In the genomic region with DNA sequence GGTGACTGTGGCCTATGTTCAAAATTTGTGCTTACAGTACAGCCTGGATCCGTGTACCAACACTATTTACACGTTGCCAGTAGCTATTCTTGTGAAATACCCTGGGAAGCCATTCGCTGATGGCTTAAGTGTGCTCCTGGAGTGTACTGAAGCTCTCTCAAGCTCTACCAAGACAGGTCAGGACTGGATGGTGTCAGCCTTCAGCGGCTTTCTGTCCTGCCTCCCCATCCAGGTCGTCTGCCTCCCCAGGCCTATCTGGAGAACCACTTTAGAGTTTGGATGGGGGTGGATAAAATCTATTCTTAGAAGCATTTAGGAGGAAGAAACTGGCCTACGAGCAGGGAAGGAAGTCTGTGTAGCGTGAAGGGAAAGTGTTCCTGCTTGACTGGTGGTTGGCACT, we compare ENCODE assay signal across 8 mouse cellular contexts. TPM values are rescaled to one million over a fixed set of nuclear protein-coding genes. Genes with fewer than 3 reads are reported as not detected.
DNase-seq lines count a peak whose midpoint lies in the region; ATAC-seq and TF ChIP-seq lines count a peak whose summit lies in the region.

No protein-coding gene starts in this region.

- peak overlapping the region; percentile 82 for H3K4me3 ChIP-seq in gastrocnemius, adult 2 months
- H3K4me3 ChIP-seq in liver, embryonic 15.5 days (replicated peaks) = no peak overlapping the region

- no peak for DNase-seq in gastrocnemius, adult 2 months
- DNase-seq in gastrocnemius, adult 18-20 months (ENCODE audit: low spot score) = no peak
- DNase-seq in 416B (ENCODE audit: low read depth) = peak; percentile 46
- DNase-seq in ovary, postnatal 14 days (ENCODE audit: low spot score) = no peak
- no peak for DNase-seq in cerebellum, postnatal 4 days (ENCODE audit: low spot score in 2 of 2)
- DNase-seq in cerebellum, postnatal 10 days = no peak

- H3K9ac ChIP-seq in liver, embryonic 15.5 days = no peak overlapping the region

- peaks cover 44% of the 10 kb centered on the region for H3K4me1 ChIP-seq in liver, embryonic 15.5 days (replicated peaks)

- H3K36me3 ChIP-seq in liver, embryonic 15.5 days (replicated peaks) = no peaks in the 10 kb centered on the region

- no peak for TF ChIP-seq CTCF in gastrocnemius, adult 2 months (IDR thresholded peaks at IDR 0.05)

- intact Hi-C loops in gastrocnemius, adult 2 months (cut with DNase I) = no loop called here

- peak; percentile 15; the same call in 1 of the 2 replicates for ATAC-seq in granulocyte monocyte progenitor cell, adult 5-6 weeks (replicated peaks; ENCODE audit: poor library complexity, severe bottlenecking)
- no peak for ATAC-seq in liver, embryonic 15.5 days (ENCODE audit: insufficient read depth)

- H3K9me3 ChIP-seq in liver, embryonic 15.5 days (replicated peaks) = no peaks in the 10 kb centered on the region

- peak overlapping the region; percentile 79; the same call in 1 of the 2 replicates for H3K4me2 ChIP-seq in liver, embryonic 15.5 days

- WGBS in liver, embryonic 15.5 days (ENCODE audit: insufficient replicate concordance) = 29% methylated on average over 7 of the region's 7 CpGs

- H3K27me3 ChIP-seq in liver, embryonic 15.5 days = peaks cover 71% of the 10 kb centered on the region

- peak overlapping the region; percentile 79 for H3K27ac ChIP-seq in gastrocnemius, adult 2 months
- H3K27ac ChIP-seq in liver, embryonic 15.5 days (replicated peaks) = peak overlapping the region; percentile 70

RNA-seq across cellular contexts. Expression of a gene that starts 1.9 kb away (rescaled TPM):
- total RNA-seq in gastrocnemius, adult 2 months (2021) = not detected
- not detected for total RNA-seq in gastrocnemius, adult 18-20 months (2021)
- 0.56 and 2.1 TPM in 2 replicates for total RNA-seq in granulocyte monocyte progenitor cell, adult 5-6 weeks (2014; fragmentation: Nextera tagmentation)
- total RNA-seq in granulocyte monocyte progenitor cell, adult 5-6 weeks (2017) = 0.34 TPM in 1 of 2 replicates, not detected in the other
- polyA plus RNA-seq in liver, embryonic 15.5 days (2015; fragmentation: Nextera tagmentation; extraction: Ambion mirVana) = 0.74 and 0.93 TPM in 2 replicates

RNA-seq across cellular contexts. Expression of a gene that starts 2.6 kb away (rescaled TPM):
- under 1 TPM in 1 of 2 experiments, not detected in 1; 0.18 TPM for total RNA-seq in gastrocnemius, adult 2 months (2021)
- total RNA-seq in gastrocnemius, adult 18-20 months (2021) = under 1 TPM; 0.16 to 0.17 TPM
- total RNA-seq in granulocyte monocyte progenitor cell, adult 5-6 weeks (2014; fragmentation: Nextera tagmentation) = 19.4 and 23.3 TPM in 2 replicates
- total RNA-seq in granulocyte monocyte progenitor cell, adult 5-6 weeks (2017) = 19.8 and 25.8 TPM in 2 replicates
- 14.0 and 14.5 TPM in 2 replicates for polyA plus RNA-seq in liver, embryonic 15.5 days (2015; fragmentation: Nextera tagmentation; extraction: Ambion mirVana)

RNA-seq across cellular contexts. Expression of a gene that starts 4.9 kb away (rescaled TPM):
- not detected for total RNA-seq in gastrocnemius, adult 2 months (2021)
- total RNA-seq in gastrocnemius, adult 18-20 months (2021) = not detected
- total RNA-seq in granulocyte monocyte progenitor cell, adult 5-6 weeks (2014; fragmentation: Nextera tagmentation) = not detected in 2 replicates
- not detected in 2 replicates for total RNA-seq in granulocyte monocyte progenitor cell, adult 5-6 weeks (2017)
- polyA plus RNA-seq in liver, embryonic 15.5 days (2015; fragmentation: Nextera tagmentation; extraction: Ambion mirVana) = 57.5 and 77.8 TPM in 2 replicates

RNA-seq across cellular contexts. Expression of a gene that starts 17.7 kb away (rescaled TPM):
- total RNA-seq in gastrocnemius, adult 2 months (2021) = 10 to 100 TPM in 1 of 2 experiments, 1 to 10 TPM in 1; 9.8 to 10.4 TPM
- 1 to 10 TPM; 9.0 to 9.4 TPM for total RNA-seq in gastrocnemius, adult 18-20 months (2021)
- total RNA-seq in granulocyte monocyte progenitor cell, adult 5-6 weeks (2014; fragmentation: Nextera tagmentation) = 30.9 and 36.6 TPM in 2 replicates
- total RNA-seq in granulocyte monocyte progenitor cell, adult 5-6 weeks (2017) = 35.7 and 38.6 TPM in 2 replicates
- 23.4 and 24.4 TPM in 2 replicates for polyA plus RNA-seq in liver, embryonic 15.5 days (2015; fragmentation: Nextera tagmentation; extraction: Ambion mirVana)

RNA-seq across cellular contexts. Expression of a gene that starts 17.7 kb away (rescaled TPM):
- 10 to 100 TPM; 29.1 to 33.0 TPM for total RNA-seq in gastrocnemius, adult 2 months (2021)
- 10 to 100 TPM; 29.5 to 32.1 TPM for total RNA-seq in gastrocnemius, adult 18-20 months (2021)
- total RNA-seq in granulocyte monocyte progenitor cell, adult 5-6 weeks (2014; fragmentation: Nextera tagmentation) = 54.7 and 67.7 TPM in 2 replicates
- total RNA-seq in granulocyte monocyte progenitor cell, adult 5-6 weeks (2017) = 18.0 and 30.7 TPM in 2 replicates
- polyA plus RNA-seq in liver, embryonic 15.5 days (2015; fragmentation: Nextera tagmentation; extraction: Ambion mirVana) = 39.4 and 43.5 TPM in 2 replicates

Comparison
In these comparisons a context has a peak if more than half of its experiments do, and no peak if none do; other contexts are left out.
1. RNA of a gene that starts 2.6 kb away (total RNA-seq): 19.4 to 25.8 TPM in granulocyte monocyte progenitor cell, adult 5-6 weeks; 0.18 TPM in gastrocnemius, adult 2 months and 0.16 to 0.17 TPM in gastrocnemius, adult 18-20 months; every median in the first group is over 10 times any median in the second.